Mouse (Mus musculus) heart, postnatal 14 days (tissue): ENCODE results near the gene Smyd1. TPM values are rescaled to one million over a fixed set of nuclear protein-coding genes. Genes with fewer than 3 reads are reported as not detected.
"Not testable (repeated sequence)": the region's sequence is repeated elsewhere in the genome, so short reads cannot be mapped to it uniquely, and the experiment has no call there.

Experiments used
- DNase-seq, 2 experiments: peaks; one replicate each; pipeline ENCODE4 v3.0.0; 2021 to 2022
- intact Hi-C: fragments of 180-260 bp; cut with DNase I; formaldehyde crosslinking; loops from one replicate; pipeline ENCODE4 v1.15.1; 2025
- total RNA-seq, 2 experiments: library from RNA; stranded (reverse); gene quantifications; 2 replicates each; pipeline ENCODE4 v1.2.3; 2021

The Smyd1 gene
- total RNA-seq, 2 experiments from 2014 or later = 352 to 365 TPM

GRCm38 (mm10) chr6:71268929-71269685 lies 52.9 kb downstream of the Smyd1 start:
- intact Hi-C loops = no loop called here
- peak in 1 of 2 experiments; percentile 37 for DNase-seq

GRCm38 (mm10) chr6:71267603-71268002 lies 54.4 kb downstream of the Smyd1 start:
- DNase-seq, intact Hi-C loops: not testable (repeated sequence)

- intact Hi-C loops = no loop called here
- DNase-seq = peak; percentile 46 to 59
Measured at GRCm38 (mm10) chr6:71262142-71262833, 59.7 kb downstream of the Smyd1 start.

GRCm38 (mm10) chr6:71261060-71261459 lies 61.0 kb downstream of the Smyd1 start:
- DNase-seq = no peak
- intact Hi-C loops = no loop called here

GRCm38 (mm10) chr6:71260051-71260640 lies 61.9 kb downstream of the Smyd1 start:
- no peak for DNase-seq
- intact Hi-C loops = no loop called here

GRCm38 (mm10) chr6:71259166-71259565 lies 62.9 kb downstream of the Smyd1 start:
- intact Hi-C loops = no loop called here
- no peak for DNase-seq

GRCm38 (mm10) chr6:71258562-71258961 lies 63.5 kb downstream of the Smyd1 start:
- intact Hi-C loops = no loop called here
- DNase-seq = no peak

- DNase-seq = no peak
- intact Hi-C loops = no loop called here
Measured at GRCm38 (mm10) chr6:71257375-71257774, 64.7 kb downstream of the Smyd1 start.

GRCm38 (mm10) chr6:71256166-71256565 lies 65.9 kb downstream of the Smyd1 start:
- DNase-seq = no peak
- intact Hi-C loops = no loop called here

GRCm38 (mm10) chr6:71254456-71254855 lies 67.6 kb downstream of the Smyd1 start:
- no peak for DNase-seq

GRCm38 (mm10) chr6:71250951-71251350 lies 71.1 kb downstream of the Smyd1 start:
- no peak for DNase-seq
- intact Hi-C loops = no loop called here

More at GRCm38 (mm10) chr6:71254456-71254855, 67.6 kb downstream of the Smyd1 start:
- intact Hi-C loops = no loop called here

GRCm38 (mm10) chr6:71249615-71250014 lies 72.4 kb downstream of the Smyd1 start:
- intact Hi-C loops = no loop called here
- DNase-seq = no peak

- intact Hi-C loops = no loop called here
- DNase-seq = no peak
Measured at GRCm38 (mm10) chr6:71248420-71248819, 73.6 kb downstream of the Smyd1 start.

GRCm38 (mm10) chr6:71243258-71243657 lies 78.8 kb downstream of the Smyd1 start:
- intact Hi-C loops = no loop called here
- no peak for DNase-seq

GRCm38 (mm10) chr6:71242811-71243210 lies 79.2 kb downstream of the Smyd1 start:
- DNase-seq = no peak
- intact Hi-C loops = no loop called here

GRCm38 (mm10) chr6:71240831-71241230 lies 81.2 kb downstream of the Smyd1 start:
- intact Hi-C loops = no loop called here

GRCm38 (mm10) chr6:71239069-71239750 lies 82.8 kb downstream of the Smyd1 start:
- no peak for DNase-seq
- intact Hi-C loops = no loop called here

More at GRCm38 (mm10) chr6:71240831-71241230, 81.2 kb downstream of the Smyd1 start:
- DNase-seq = no peak

- intact Hi-C loops = no loop called here
- DNase-seq = no peak
Measured at GRCm38 (mm10) chr6:71237031-71237431, 85.0 kb downstream of the Smyd1 start.

- intact Hi-C loops = no loop called here
- DNase-seq = no peak
Measured at GRCm38 (mm10) chr6:71236506-71236905, 85.5 kb downstream of the Smyd1 start.

GRCm38 (mm10) chr6:71235944-71236343 lies 86.1 kb downstream of the Smyd1 start:
- DNase-seq = no peak
- intact Hi-C loops = no loop called here

- intact Hi-C loops = no loop called here
- no peak for DNase-seq
Measured at GRCm38 (mm10) chr6:71235121-71235520, 86.9 kb downstream of the Smyd1 start.
